Mouse (Mus musculus) heart, adult 8-10 months (tissue): ENCODE data around the gene Mansc1. TPM values are rescaled to one million over a fixed set of nuclear protein-coding genes. Genes with fewer than 3 reads are reported as not detected.
"Not testable (repeated sequence)": the region's sequence is repeated elsewhere in the genome, so short reads cannot be mapped to it uniquely, and the experiment has no call there.

Experiments
- DNase-seq: peaks from one replicate; pipeline ENCODE4 v3.0.0; 2022; ENCODE audit warnings: low spot score
- total RNA-seq, 4 experiments: library from RNA; stranded (reverse); gene quantifications; 2 replicates each; pipeline ENCODE4 v1.2.4; 2022

Mansc1 gene
- 1 to 10 TPM; 3.3 to 5.4 (median 4.3) TPM for total RNA-seq

- peak; percentile 41 for DNase-seq
These were observed at the start of gene Mansc1 for GRCm38 (mm10) chr6:134631947-134632687. Gene Mansc1 (minus strand): TSS chr6:134632488.

GRCm38 (mm10) chr6:134679330-134679729, 47.0 kb upstream of the Mansc1 start:
- not testable (repeated sequence) for DNase-seq

GRCm38 (mm10) chr6:134678037-134678436, 45.7 kb upstream of the Mansc1 start:
- DNase-seq = no peak

GRCm38 (mm10) chr6:134677504-134677903, 45.2 kb upstream of the Mansc1 start:
- DNase-seq = no peak

GRCm38 (mm10) chr6:134673712-134674111, 41.4 kb upstream of the Mansc1 start:
- DNase-seq = not testable (repeated sequence)

GRCm38 (mm10) chr6:134670881-134671411, 38.7 kb upstream of the Mansc1 start:
- DNase-seq = peak; percentile 48

GRCm38 (mm10) chr6:134669179-134669865, 37.0 kb upstream of the Mansc1 start:
- DNase-seq = no peak

- no peak for DNase-seq
These were observed 36.2 kb upstream of the Mansc1 start for GRCm38 (mm10) chr6:134668519-134668918.

GRCm38 (mm10) chr6:134665817-134666216, 33.5 kb upstream of the Mansc1 start:
- DNase-seq = no peak

- no peak for DNase-seq
These were observed 32.3 kb upstream of the Mansc1 start for GRCm38 (mm10) chr6:134664573-134664972.

GRCm38 (mm10) chr6:134660714-134661406, 28.6 kb upstream of the Mansc1 start:
- no peak for DNase-seq

GRCm38 (mm10) chr6:134659108-134659958, 27.0 kb upstream of the Mansc1 start:
- peak; percentile 75 for DNase-seq

GRCm38 (mm10) chr6:134656527-134656926, 24.2 kb upstream of the Mansc1 start:
- no peak for DNase-seq

GRCm38 (mm10) chr6:134648356-134648755, 16.1 kb upstream of the Mansc1 start:
- no peak for DNase-seq

- no peak for DNase-seq
These were observed 15.3 kb upstream of the Mansc1 start for GRCm38 (mm10) chr6:134647621-134648020.

GRCm38 (mm10) chr6:134646835-134647234, 14.5 kb upstream of the Mansc1 start:
- DNase-seq = no peak

- DNase-seq = no peak
These were observed 11.0 kb upstream of the Mansc1 start for GRCm38 (mm10) chr6:134643296-134643695.

- no peak for DNase-seq
These were observed 9.6 kb upstream of the Mansc1 start for GRCm38 (mm10) chr6:134641738-134642446.

GRCm38 (mm10) chr6:134640485-134641475, 8.5 kb upstream of the Mansc1 start:
- DNase-seq = peak; percentile 86
